Mouse (Mus musculus) left cerebral cortex, adult 18-20 months (tissue): Measurements from ENCODE around the gene Krtap9-5. TPM values are rescaled to one million over a fixed set of nuclear protein-coding genes. Genes with fewer than 3 reads are reported as not detected.

Experiments used
- total RNA-seq, 2 experiments: library from RNA; stranded (reverse); gene quantifications; 2 replicates each; pipeline ENCODE4 v1.2.3; 2021

The Krtap9-5 gene
- total RNA-seq, 2 experiments from 2014 or later, result not detected

Other genes with a start within 250 kb of the Krtap9-5 start
- not detected for gene Gm14180, start 214.2 kb upstream of the Krtap9-5 start, total RNA-seq
- not detected for gene Gm11595, start 175.6 kb upstream of the Krtap9-5 start, total RNA-seq
- not detected for gene Krtap4-8, start 167.8 kb upstream of the Krtap9-5 start, total RNA-seq
- gene Krtap4-9, start 163.3 kb upstream of the Krtap9-5 start, total RNA-seq, result not detected
- gene Gm11596, start 155.0 kb upstream of the Krtap9-5 start, total RNA-seq, result not detected
- gene Gm11569, start 149.5 kb upstream of the Krtap9-5 start, total RNA-seq, result not detected
- not detected for gene Gm11554, start 144.0 kb upstream of the Krtap9-5 start, total RNA-seq
- not detected for gene Krtap4-13, start 138.6 kb upstream of the Krtap9-5 start, total RNA-seq
- not detected for gene Gm11564, start 132.8 kb upstream of the Krtap9-5 start, total RNA-seq
- not detected for gene 2300003K06Rik, start 110.4 kb upstream of the Krtap9-5 start, total RNA-seq
- not detected for gene Krtap4-16, start 96.9 kb upstream of the Krtap9-5 start, total RNA-seq
- gene Gm11568, start 90.6 kb upstream of the Krtap9-5 start, total RNA-seq, result not detected
- gene Gm11559, start 84.0 kb upstream of the Krtap9-5 start, total RNA-seq, result not detected
- gene Krtap9-1, start 75.1 kb upstream of the Krtap9-5 start, total RNA-seq, result not detected
- gene Gm11567, start 69.3 kb upstream of the Krtap9-5 start, total RNA-seq, result not detected
- gene Krtap31-1, start 40.6 kb upstream of the Krtap9-5 start, total RNA-seq, result not detected
- gene Gm11565, start 33.7 kb upstream of the Krtap9-5 start, total RNA-seq, result not detected
- gene Krtap31-2, start 12.2 kb upstream of the Krtap9-5 start, total RNA-seq, result not detected
- not detected for gene Krtap29-1, start 30.6 kb downstream of the Krtap9-5 start, total RNA-seq
- not detected for gene Krtap16-1, start 38.1 kb downstream of the Krtap9-5 start, total RNA-seq
- not detected for gene Krtap17-1, start 45.5 kb downstream of the Krtap9-5 start, total RNA-seq
- gene Krt33a, start 67.7 kb downstream of the Krtap9-5 start, total RNA-seq, result not detected
- not detected for gene Krt33b, start 81.4 kb downstream of the Krtap9-5 start, total RNA-seq
- not detected for gene Krt34, start 93.1 kb downstream of the Krtap9-5 start, total RNA-seq
- gene Krt31, start 102.1 kb downstream of the Krtap9-5 start, total RNA-seq, result not detected
- not detected for gene Krt32, start 139.8 kb downstream of the Krtap9-5 start, total RNA-seq
- not detected for gene Krt35, start 147.8 kb downstream of the Krtap9-5 start, total RNA-seq
- not detected for gene Krt36, start 157.2 kb downstream of the Krtap9-5 start, total RNA-seq
- gene Krt13, start 173.1 kb downstream of the Krtap9-5 start, total RNA-seq, result not detected
- not detected for gene Krt15, start 187.5 kb downstream of the Krtap9-5 start, total RNA-seq
- gene Krt19, start 200.2 kb downstream of the Krtap9-5 start, total RNA-seq, result not detected
- gene Krt9, start 244.8 kb downstream of the Krtap9-5 start, total RNA-seq, result 1 to 10 TPM; 3.8 to 4.9 TPM